Mouse (Mus musculus) stomach, embryonic 14.5 days (tissue): ENCODE measurements around the gene Pcbd1. TPM values are rescaled to one million over a fixed set of nuclear protein-coding genes. Genes with fewer than 3 reads are reported as not detected.
"Not testable (repeated sequence)": the region's sequence is repeated elsewhere in the genome, so short reads cannot be mapped to it uniquely, and the experiment has no call there.

ENCODE experiments used
- ATAC-seq: fragments of 200-750 bp; cut with Nextera tagmentation; 2 replicates; pipeline ENCODE4 v1.8.0; 2017; ENCODE audit warnings: low read depth, moderate TSS enrichment; ENCODE audit not compliant: insufficient number of reproducible peaks, insufficient read depth, low FRiP score
- H3K27ac ChIP-seq: fragments of 300-500 bp; sonication (generic); 2 replicates; pipeline ENCODE4 v1.5.1; 2014; ENCODE audit warnings: mild to moderate bottlenecking, low read length, moderate library complexity, mixed read lengths
- H3K27me3 ChIP-seq: fragments of 300-500 bp; sonication (generic); 2 replicates; pipeline ENCODE4 v1.6.1; 2014; ENCODE audit warnings: low read length, control low read depth, mixed read lengths; ENCODE audit not compliant: control insufficient read depth, insufficient read depth
- H3K36me3 ChIP-seq: fragments of 300-500 bp; sonication (generic); 2 replicates; pipeline ENCODE4 v1.6.1; 2014; ENCODE audit warnings: mild to moderate bottlenecking, control low read depth, low read length, moderate library complexity, mixed read lengths; ENCODE audit not compliant: control insufficient read depth, insufficient read depth
- H3K4me1 ChIP-seq: fragments of 300-500 bp; sonication (generic); 2 replicates; pipeline ENCODE4 v1.6.1; 2014; ENCODE audit warnings: low read length, control low read depth, mixed read lengths; ENCODE audit not compliant: control insufficient read depth, insufficient read depth
- H3K4me2 ChIP-seq: fragments of 300-500 bp; sonication (generic); replicated peaks from 2 replicates; pipeline ENCODE4 v1.6.1; 2014; ENCODE audit warnings: low read depth, low read length, control low read depth
- H3K4me3 ChIP-seq: fragments of 300-500 bp; sonication (generic); 2 replicates; pipeline ENCODE4 v1.5.1; 2014; ENCODE audit warnings: low read depth, low read length, control low read depth
- H3K9ac ChIP-seq: fragments of 300-500 bp; sonication (generic); replicated peaks from 2 replicates; pipeline ENCODE4 v1.6.1; 2014; ENCODE audit warnings: low read depth, mild to moderate bottlenecking, control low read depth, low read length, moderate library complexity, mixed read lengths
- H3K9me3 ChIP-seq: fragments of 300-500 bp; sonication (generic); 2 replicates; pipeline ENCODE4 v1.6.1; 2016; ENCODE audit warnings: low read depth, low read length, control low read depth; ENCODE audit not compliant: control insufficient read depth
- WGBS: fragments of 180-500 bp; shearing (Covaris S2); extraction: QIAGEN DNeasy Blood & Tissue Kit; methylation state at CpG from one replicate; pipeline ENCODE4 v1.1.7; 2014; 5-methylcytosine and 5-hydroxymethylcytosine counted together
- polyA plus RNA-seq: library from polyadenylated mRNA; unstranded; fragments of >200 nt; fragmentation: Nextera tagmentation; extraction: Ambion mirVana; gene quantifications from 2 replicates; pipeline ENCODE4 v1.2.1, GENCODE M21; 2014

Gene Pcbd1
- polyA plus RNA-seq, 1 experiment from 2014 or later: 105 TPM

- Histone ChIP-seq H3K4me1 (0 out of 2 replicates have a peak, but pooled peaks cover 4% of the 10 kb centered on the region), H3K27me3 (no peaks in the 10 kb centered on the region), H3K4me3 (no peak overlapping the region), H3K27ac (no peak overlapping the region), H3K4me2 (no peak overlapping the region), H3K36me3 (no peaks in the 10 kb centered on the region), H3K9me3 (no peaks in the 10 kb centered on the region), H3K9ac (no peak overlapping the region)
- ATAC-seq: no peak
- 69% methylated on average over 11 of the region's 11 CpGs for WGBS
Observed at GRCm38 (mm10) chr10:61080931-61081255, 8.2 kb upstream of the Pcbd1 start.

- H3K27me3 ChIP-seq: no peaks in the 10 kb centered on the region
- H3K4me2 ChIP-seq: no peak overlapping the region
- no peak overlapping the region for H3K9ac ChIP-seq
- 79% methylated on average over 2 of the region's 2 CpGs for WGBS
- no peaks in the 10 kb centered on the region for H3K36me3 ChIP-seq
- H3K9me3 ChIP-seq: no peaks in the 10 kb centered on the region
- no peak for ATAC-seq
- H3K4me1 ChIP-seq: no peaks in the 10 kb centered on the region
- no peak overlapping the region for H3K4me3 ChIP-seq
- H3K27ac ChIP-seq: no peak overlapping the region
Observed at GRCm38 (mm10) chr10:61085364-61085763, 3.8 kb upstream of the Pcbd1 start.

- Histone ChIP-seq H3K4me3 (no peak overlapping the region), H3K9ac (no peak overlapping the region), H3K36me3 (no peaks in the 10 kb centered on the region), H3K27me3 (no peaks in the 10 kb centered on the region), H3K4me1 (no peaks in the 10 kb centered on the region), H3K9me3 (no peaks in the 10 kb centered on the region), H3K27ac (no peak overlapping the region), H3K4me2 (no peak overlapping the region)
- ATAC-seq: no peak
- 51% methylated on average over 3 of the region's 3 CpGs for WGBS
Observed at GRCm38 (mm10) chr10:61086502-61086901, 2.6 kb upstream of the Pcbd1 start.

- Histone ChIP-seq H3K27me3 (no peaks in the 10 kb centered on the region), H3K9ac (no peak overlapping the region), H3K4me1 (no peaks in the 10 kb centered on the region), H3K4me3 (no peak overlapping the region), H3K36me3 (no peaks in the 10 kb centered on the region), H3K27ac (no peak overlapping the region), H3K4me2 (no peak overlapping the region), H3K9me3 (no peaks in the 10 kb centered on the region)
- 71% methylated on average over 3 of the region's 3 CpGs for WGBS
- ATAC-seq: no peak
Observed at GRCm38 (mm10) chr10:61088468-61088867, 663 bp upstream of the Pcbd1 start.

- WGBS: 70% methylated on average over 6 of the region's 6 CpGs
- Histone ChIP-seq H3K27ac (no peak overlapping the region), H3K36me3 (no peaks in the 10 kb centered on the region)
Observed at GRCm38 (mm10) chr10:61091866-61092265, 2.7 kb downstream of the Pcbd1 start.

GRCm38 (mm10) chr10:61103564-61104114, 14.5 kb downstream of the Pcbd1 start:
- Histone ChIP-seq H3K9ac (no peak overlapping the region), H3K4me1 (no peaks in the 10 kb centered on the region), H3K9me3 (no peaks in the 10 kb centered on the region), H3K27me3 (no peaks in the 10 kb centered on the region), H3K36me3 (peaks cover 55% of the 10 kb centered on the region), H3K27ac (no peak overlapping the region), H3K4me2 (no peak overlapping the region), H3K4me3 (no peak overlapping the region)
- WGBS: 92% methylated on average over 3 of the region's 3 CpGs
- no peak for ATAC-seq

More at GRCm38 (mm10) chr10:61091866-61092265, 2.7 kb downstream of the Pcbd1 start:
- H3K9ac ChIP-seq: no peak overlapping the region
- H3K4me1 ChIP-seq: no peaks in the 10 kb centered on the region
- H3K27me3 ChIP-seq: no peaks in the 10 kb centered on the region
- H3K4me3 ChIP-seq: no peak overlapping the region
- no peaks in the 10 kb centered on the region for H3K9me3 ChIP-seq
- no peak overlapping the region for H3K4me2 ChIP-seq
- ATAC-seq: no peak

- no peak overlapping the region for H3K4me3 ChIP-seq
- H3K9ac ChIP-seq: no peak overlapping the region
- no peak for ATAC-seq
- no peaks in the 10 kb centered on the region for H3K4me1 ChIP-seq
- H3K27ac ChIP-seq: no peak overlapping the region
- WGBS: 89% methylated on average over 2 of the region's 2 CpGs
- peaks cover 26% of the 10 kb centered on the region; the same call in 1 of the 2 replicates for H3K36me3 ChIP-seq
- H3K27me3 ChIP-seq: no peaks in the 10 kb centered on the region
- no peak overlapping the region for H3K4me2 ChIP-seq
- no peaks in the 10 kb centered on the region for H3K9me3 ChIP-seq
Observed at GRCm38 (mm10) chr10:61114246-61114720, 25.2 kb downstream of the Pcbd1 start.

- not testable (repeated sequence) for H3K4me2 ChIP-seq, H3K4me1 ChIP-seq, H3K4me3 ChIP-seq, H3K9ac ChIP-seq, H3K9me3 ChIP-seq, ATAC-seq, H3K27ac ChIP-seq, H3K27me3 ChIP-seq
- 93% methylated on average over 4 of the region's 4 CpGs for WGBS
- peaks cover 18% of the 10 kb centered on the region; the same call in 1 of the 2 replicates for H3K36me3 ChIP-seq
Observed at GRCm38 (mm10) chr10:61121732-61122131, 32.6 kb downstream of the Pcbd1 start.
